Mouse (Mus musculus): ENCODE measurements around the gene Atp5j2. TPM values are rescaled to one million over a fixed set of nuclear protein-coding genes. Genes with fewer than 3 reads are reported as not detected.

Atp5j2 gene
- total and polyA plus RNA-seq, 3 experiments = 493 to 733 (median 543) TPM

DNA sequence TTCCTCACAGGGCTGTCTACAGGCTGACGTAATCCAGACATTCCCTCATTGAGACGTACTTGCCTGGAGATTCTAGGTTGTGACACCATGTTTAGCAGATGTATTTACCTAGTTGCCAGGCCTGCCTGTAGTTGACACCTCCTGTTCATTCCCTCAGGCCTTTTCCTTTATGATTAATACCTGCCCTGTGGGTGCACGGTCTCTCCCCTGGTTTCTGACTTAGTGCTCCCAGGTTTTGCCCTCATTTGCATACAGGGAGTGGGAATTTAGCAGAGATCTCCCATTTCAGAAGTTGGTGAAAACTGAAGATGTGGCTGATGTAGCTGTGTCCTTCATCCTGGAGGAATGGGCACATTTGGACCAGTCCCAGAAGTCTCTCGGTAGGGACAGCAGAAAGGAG is 20.4 kb upstream of the Atp5j2 start:
- Histone ChIP-seq H3K9ac (ENCODE audit: control insufficient read depth, low read depth, low read length, poor library complexity, severe bottlenecking) (no peak overlapping the region), H3K36me3 (ENCODE audit: control insufficient read depth in 1 of 2, insufficient read depth in 2 of 2, low read length in 2 of 2) (peaks cover 0 to 11% of the 10 kb centered on the region in 2 experiments; a peak in 3 of 4 replicates), H3K27me3 (ENCODE audit: control insufficient read depth in 1 of 2, insufficient read depth in 2 of 2, low read length in 2 of 2) (no peaks in the 10 kb centered on the region), H3K4me1 (ENCODE audit: control insufficient read depth in 1 of 2, insufficient read depth in 2 of 2, low read length in 2 of 2) (peaks cover 0 to 10% of the 10 kb centered on the region in 2 experiments; a peak in 3 of 4 replicates), H3K9me3 (replicated peaks; ENCODE audit: insufficient read depth, low read length) (no peaks in the 10 kb centered on the region), H3K27ac (ENCODE audit: control insufficient read depth, low read depth, low read length) (no peak overlapping the region), H3K79me2 (ENCODE audit: control insufficient read depth, insufficient read depth, low read length, poor library complexity) (peaks cover 3% of the 10 kb centered on the region; the same call in 1 of the 2 replicates), H3K4me3 (ENCODE audit: control insufficient read depth in 1 of 2, insufficient read depth in 1 of 2, low read depth in 2 of 2, low read length in 2 of 2) (no peak overlapping the region)
- TF ChIP-seq CHD2 (IDR thresholded peaks at IDR 0.05; ENCODE audit: low read length) (no peak), RAD21 (IDR thresholded peaks at IDR 0.05; ENCODE audit: low read depth, low read length) (no peak), MAZ (IDR thresholded peaks at IDR 0.05; ENCODE audit: low read depth, low read length) (no peak), CHD1 (IDR thresholded peaks at IDR 0.05; ENCODE audit: low read depth, low read length) (no peak), MAFK (IDR thresholded peaks at IDR 0.05; ENCODE audit: borderline replicate concordance, low read depth, low read length) (no peak), MEF2A (IDR thresholded peaks at IDR 0.05; ENCODE audit: extremely low read depth, insufficient replicate concordance, low read depth, low read length, poor library complexity, severe bottlenecking) (no peak), USF1 (IDR thresholded peaks at IDR 0.05; ENCODE audit: low read depth, low read length) (no peak), POLR2AphosphoS2 (IDR thresholded peaks at IDR 0.05; ENCODE audit: low read length) (no peak), ZMIZ1 (IDR thresholded peaks at IDR 0.05; ENCODE audit: low read depth, low read length) (no peak), POLR2A (IDR thresholded peaks at IDR 0.05; ENCODE audit: control insufficient read depth in 1 of 2, insufficient read depth in 1 of 2, low read depth in 1 of 2, low read length in 2 of 2, poor library complexity in 1 of 2) (no peak), MXI1 (IDR thresholded peaks at IDR 0.05; ENCODE audit: low read depth, low read length) (no peak), ETS1 (IDR thresholded peaks at IDR 0.05; ENCODE audit: low read depth, low read length) (no peak), TCF12 (IDR thresholded peaks at IDR 0.05; ENCODE audit: low read depth, low read length) (no peak)
- DNase-seq (ENCODE audit: low read depth, low spot score) = no peak

DNA sequence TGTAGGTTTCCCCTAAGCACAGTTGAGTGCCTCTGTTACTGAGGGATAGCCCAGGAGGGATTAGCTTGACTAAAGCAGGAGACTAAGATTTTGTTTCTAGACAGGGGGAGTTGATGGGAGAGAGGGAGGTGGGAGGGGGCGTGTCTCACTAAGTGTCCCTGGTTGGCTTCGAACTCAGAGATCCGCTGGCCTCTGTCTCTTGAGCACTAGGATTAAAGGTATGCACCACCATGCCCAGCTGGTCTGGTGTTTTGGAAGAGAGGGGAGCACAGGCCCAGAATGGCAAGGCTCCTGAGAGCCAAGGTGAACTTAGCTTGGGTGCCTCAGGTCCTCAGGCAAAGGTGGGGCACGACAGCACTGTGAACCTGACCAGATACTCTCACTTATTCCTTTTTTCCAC is 19.5 kb upstream of the Atp5j2 start:
- peaks cover 0 to 14% of the 10 kb centered on the region in 2 experiments; a peak in 3 of 4 replicates for H3K36me3 ChIP-seq (ENCODE audit: control insufficient read depth in 1 of 2, insufficient read depth in 2 of 2, low read length in 2 of 2)

More for the DNA sequence above, 19.5 kb upstream of the Atp5j2 start:
- Histone ChIP-seq H3K4me1 (ENCODE audit: control insufficient read depth in 1 of 2, insufficient read depth in 2 of 2, low read length in 2 of 2) (peaks cover 0 to 10% of the 10 kb centered on the region in 2 experiments; a peak in 3 of 4 replicates), H3K27ac (ENCODE audit: control insufficient read depth, low read depth, low read length) (no peak overlapping the region), H3K79me2 (ENCODE audit: control insufficient read depth, insufficient read depth, low read length, poor library complexity) (peaks cover 6% of the 10 kb centered on the region; the same call in 1 of the 2 replicates), H3K9ac (ENCODE audit: control insufficient read depth, low read depth, low read length, poor library complexity, severe bottlenecking) (no peak overlapping the region), H3K27me3 (ENCODE audit: control insufficient read depth in 1 of 2, insufficient read depth in 2 of 2, low read length in 2 of 2) (no peaks in the 10 kb centered on the region), H3K4me3 (ENCODE audit: control insufficient read depth in 1 of 2, insufficient read depth in 1 of 2, low read depth in 2 of 2, low read length in 2 of 2) (no peak overlapping the region), H3K9me3 (replicated peaks; ENCODE audit: insufficient read depth, low read length) (no peaks in the 10 kb centered on the region)
- no peak for TF ChIP-seq TAL1 (IDR thresholded peaks at IDR 0.05; ENCODE audit: low read length)
- TF ChIP-seq UBTF (IDR thresholded peaks at IDR 0.05; ENCODE audit: borderline replicate concordance, insufficient read depth, low read depth, low read length) = no peak
- TF ChIP-seq MAFK (IDR thresholded peaks at IDR 0.05; ENCODE audit: borderline replicate concordance, low read depth, low read length) = no peak
- no peak for TF ChIP-seq EP300 (IDR thresholded peaks at IDR 0.05; ENCODE audit: low read depth in 1 of 2, low read length in 2 of 2)
- TF ChIP-seq SIN3A (IDR thresholded peaks at IDR 0.05; ENCODE audit: low read length) = no peak
- no peak for TF ChIP-seq POLR2AphosphoS2 (IDR thresholded peaks at IDR 0.05; ENCODE audit: low read length)
- no peak for TF ChIP-seq E2F4 (IDR thresholded peaks at IDR 0.05; ENCODE audit: borderline replicate concordance, low read depth, low read length)
- TF ChIP-seq RAD21 (IDR thresholded peaks at IDR 0.05; ENCODE audit: low read depth, low read length) = no peak
- no peak for TF ChIP-seq CHD1 (IDR thresholded peaks at IDR 0.05; ENCODE audit: low read depth, low read length)
- TF ChIP-seq BHLHE40 (IDR thresholded peaks at IDR 0.05; ENCODE audit: borderline replicate concordance, low read depth, low read length) = no peak
- no peak for DNase-seq (ENCODE audit: low read depth, low spot score)
